Mouse (Mus musculus): ENCODE measurements around the gene Sft2d2.

DNA sequence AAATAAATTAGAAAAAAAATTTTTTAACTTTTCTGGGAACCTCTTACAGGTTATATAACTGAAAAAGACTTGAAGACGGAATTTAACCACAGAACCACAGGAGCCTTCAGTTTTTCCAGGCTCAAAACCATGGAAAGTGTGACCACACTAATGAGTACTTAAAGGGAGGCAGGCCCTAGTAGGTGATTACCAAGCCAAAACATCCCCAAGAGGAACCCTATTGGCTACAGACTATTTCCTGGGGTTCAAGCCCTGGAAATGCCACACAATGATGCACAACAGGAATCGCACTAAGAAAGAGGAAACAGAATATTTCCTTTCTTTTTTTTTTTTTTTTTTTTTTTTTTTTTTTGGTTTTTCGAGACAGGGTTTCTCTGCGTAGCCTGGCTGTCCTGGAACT is 2.1 kb downstream of the Sft2d2 start:
- TF ChIP-seq POLR2AphosphoS2 (IDR thresholded peaks at IDR 0.05; ENCODE audit: insufficient read length, low read depth), result no peak
- TF ChIP-seq TCF12 (IDR thresholded peaks at IDR 0.05; ENCODE audit: insufficient read depth, poor library complexity, severe bottlenecking), result no peak
- no peak for TF ChIP-seq POLR2A (IDR thresholded peaks at IDR 0.05; ENCODE audit: insufficient read length, low read depth)
- TF ChIP-seq MAX (IDR thresholded peaks at IDR 0.05; ENCODE audit: low read depth), result no peak

Measured in myocyte (in vitro differentiated cells).